Mouse (Mus musculus) liver, embryonic 16.5 days (tissue): ENCODE data around the gene Zfp579. TPM values are rescaled to one million over a fixed set of nuclear protein-coding genes. Genes with fewer than 3 reads are reported as not detected.
"Not testable (repeated sequence)": the region's sequence is repeated elsewhere in the genome, so short reads cannot be mapped to it uniquely, and the experiment has no call there.

Experiments used
- ATAC-seq: fragments of 200-750 bp; cut with Nextera tagmentation; 2 replicates; pipeline ENCODE4 v1.8.0; 2017; ENCODE audit warnings: low read depth, mild to moderate bottlenecking, moderate number of reproducible peaks, moderate library complexity
- H3K27ac ChIP-seq: fragments of 300-500 bp; sonication (generic); 2 replicates; pipeline ENCODE4 v1.5.1; 2014; ENCODE audit warnings: mild to moderate bottlenecking, low read length
- H3K27me3 ChIP-seq: fragments of 300-500 bp; sonication (generic); 2 replicates; pipeline ENCODE4 v1.6.1; 2014; ENCODE audit warnings: low read depth, low read length, mixed read lengths; ENCODE audit not compliant: control insufficient read depth, insufficient read depth
- H3K36me3 ChIP-seq: fragments of 300-500 bp; sonication (generic); 2 replicates; pipeline ENCODE4 v1.6.1; 2014; ENCODE audit warnings: mild to moderate bottlenecking; ENCODE audit not compliant: control insufficient read depth, insufficient read depth
- H3K4me1 ChIP-seq: fragments of 300-500 bp; sonication (generic); 2 replicates; pipeline ENCODE4 v1.6.1; 2014; ENCODE audit warnings: low read depth, low read length, mixed read lengths; ENCODE audit not compliant: control insufficient read depth
- H3K4me2 ChIP-seq: fragments of 300-500 bp; sonication (generic); 2 replicates; pipeline ENCODE4 v1.6.1; 2014; ENCODE audit warnings: low read depth, low read length, mixed read lengths
- H3K4me3 ChIP-seq: fragments of 300-500 bp; sonication (generic); 2 replicates; pipeline ENCODE4 v1.5.1; 2014; ENCODE audit warnings: low read depth, mild to moderate bottlenecking, low read length
- H3K9ac ChIP-seq: fragments of 300-500 bp; sonication (generic); 2 replicates; pipeline ENCODE4 v1.6.1; 2014; ENCODE audit warnings: low read depth, low read length
- H3K9me3 ChIP-seq: fragments of 300-500 bp; sonication (generic); replicated peaks from 2 replicates; pipeline ENCODE4 v1.6.1; 2016; ENCODE audit warnings: low read length; ENCODE audit not compliant: control insufficient read depth
- WGBS: fragments of 180-500 bp; shearing (Covaris S2); extraction: QIAGEN DNeasy Blood & Tissue Kit; methylation state at CpG from one replicate; pipeline ENCODE4 v1.1.7; 2014; ENCODE audit not compliant: insufficient replicate concordance; 5-methylcytosine and 5-hydroxymethylcytosine counted together
- polyA plus RNA-seq: library from polyadenylated mRNA; unstranded; fragments of >200 nt; fragmentation: Nextera tagmentation; extraction: Ambion mirVana; gene quantifications from 2 replicates; pipeline ENCODE4 v1.2.1, GENCODE M21; 2015

The Zfp579 gene
- polyA plus RNA-seq, 1 experiment from 2014 or later, result 4.5 TPM

- Histone ChIP-seq H3K4me1 (no peaks in the 10 kb centered on the region; the same call in 1 of the 2 replicates), H3K9ac (no peak overlapping the region), H3K9me3 (peaks cover 25% of the 10 kb centered on the region), H3K4me3 (no peak overlapping the region), H3K27me3 (no peaks in the 10 kb centered on the region), H3K36me3 (peaks cover 43% of the 10 kb centered on the region), H3K4me2 (no peak overlapping the region), H3K27ac (no peak overlapping the region)
- 92% methylated on average over 45 of the region's 46 CpGs for WGBS
- ATAC-seq, result no peak
Measured at GRCm38 (mm10) chr7:5031496-5031895, 35.5 kb upstream of the Zfp579 start.

- Histone ChIP-seq H3K27ac (no peak overlapping the region), H3K9me3 (peaks cover 25% of the 10 kb centered on the region), H3K4me3 (no peak overlapping the region), H3K27me3 (no peaks in the 10 kb centered on the region), H3K4me1 (no peaks in the 10 kb centered on the region; the same call in 1 of the 2 replicates), H3K9ac (no peak overlapping the region), H3K4me2 (no peak overlapping the region), H3K36me3 (peaks cover 43% of the 10 kb centered on the region)
- no peak for ATAC-seq
- 91% methylated on average over 63 of the region's 63 CpGs for WGBS
Measured at GRCm38 (mm10) chr7:5030554-5031275, 34.8 kb upstream of the Zfp579 start.

GRCm38 (mm10) chr7:5029946-5030345 lies 34.0 kb upstream of the Zfp579 start:
- no peak overlapping the region for H3K9ac ChIP-seq
- no peak overlapping the region for H3K27ac ChIP-seq
- no peak for ATAC-seq
- WGBS, result 93% methylated on average over 21 of the region's 21 CpGs
- H3K9me3 ChIP-seq, result peaks cover 25% of the 10 kb centered on the region
- no peaks in the 10 kb centered on the region for H3K27me3 ChIP-seq
- no peak overlapping the region for H3K4me2 ChIP-seq
- peaks cover 43% of the 10 kb centered on the region for H3K36me3 ChIP-seq
- H3K4me3 ChIP-seq, result no peak overlapping the region
- no peaks in the 10 kb centered on the region; the same call in 1 of the 2 replicates for H3K4me1 ChIP-seq

- Histone ChIP-seq H3K4me3 (no peak overlapping the region), H3K9ac (no peak overlapping the region), H3K27me3 (no peaks in the 10 kb centered on the region), H3K4me2 (no peak overlapping the region), H3K9me3 (peaks cover 25% of the 10 kb centered on the region), H3K27ac (no peak overlapping the region), H3K36me3 (peaks cover 43% of the 10 kb centered on the region), H3K4me1 (no peaks in the 10 kb centered on the region; the same call in 1 of the 2 replicates)
- WGBS, result 89% methylated on average over 22 of the region's 22 CpGs
- no peak for ATAC-seq
Measured at GRCm38 (mm10) chr7:5029543-5029942, 33.6 kb upstream of the Zfp579 start.

- H3K4me1 ChIP-seq, result peaks cover 25% of the 10 kb centered on the region
- H3K4me3 ChIP-seq, result peak overlapping the region; percentile 87
- peak overlapping the region; percentile 96; the same call in 1 of the 2 replicates for H3K27ac ChIP-seq
- H3K9me3 ChIP-seq, result no peaks in the 10 kb centered on the region
- no peaks in the 10 kb centered on the region for H3K27me3 ChIP-seq
- peak overlapping the region; percentile 96 for H3K9ac ChIP-seq
- no peak for ATAC-seq
- H3K4me2 ChIP-seq, result peak overlapping the region; percentile 78
- 39% methylated on average over 5 of the region's 5 CpGs for WGBS
- H3K36me3 ChIP-seq, result peaks cover 13% of the 10 kb centered on the region
Measured at GRCm38 (mm10) chr7:5021197-5021596, 25.2 kb upstream of the Zfp579 start.

- ATAC-seq, result peak; percentile 6
- Histone ChIP-seq H3K36me3 (peaks cover 13% of the 10 kb centered on the region), H3K9ac (peak overlapping the region; percentile 96), H3K4me1 (peaks cover 30% of the 10 kb centered on the region), H3K27me3 (no peaks in the 10 kb centered on the region), H3K9me3 (no peaks in the 10 kb centered on the region), H3K4me2 (peak overlapping the region; percentile 78), H3K27ac (peak overlapping the region; percentile 96), H3K4me3 (peak overlapping the region; percentile 87)
- WGBS, result 0% methylated on average over 14 of the region's 15 CpGs
Measured at GRCm38 (mm10) chr7:5020685-5021084, 24.7 kb upstream of the Zfp579 start.

- peak within 1 kb of the TSS; percentile 96 for H3K27ac ChIP-seq
- no peaks in the 10 kb centered on the region for H3K9me3 ChIP-seq
- peak; percentile 86 for ATAC-seq
- H3K9ac ChIP-seq, result peak within 1 kb of the TSS; percentile 96
- H3K4me1 ChIP-seq, result peaks cover 30% of the 10 kb centered on the region
- peak within 1 kb of the TSS; percentile 78 for H3K4me2 ChIP-seq
- H3K4me3 ChIP-seq, result peak within 1 kb of the TSS; percentile 87
- no peaks in the 10 kb centered on the region for H3K27me3 ChIP-seq
- H3K36me3 ChIP-seq, result peaks cover 13% of the 10 kb centered on the region
- WGBS, result under 1% methylated on average over 42 of the region's 49 CpGs
Measured at GRCm38 (mm10) chr7:5020000-5020681, 24.2 kb upstream of the Zfp579 start, which contains the start of the genes Zfp865 and Ccdc106. Gene Zfp865 (plus strand): TSS chr7:5020376. Gene Ccdc106 (plus strand): TSS chr7:5020553.

GRCm38 (mm10) chr7:5019576-5019975 lies 23.6 kb upstream of the Zfp579 start:
- H3K9me3 ChIP-seq, ATAC-seq, H3K27me3 ChIP-seq: not testable (repeated sequence)
- H3K4me1 ChIP-seq, result peaks cover 30% of the 10 kb centered on the region
- peaks cover 13% of the 10 kb centered on the region for H3K36me3 ChIP-seq
- peak overlapping the region; percentile 78 for H3K4me2 ChIP-seq
- H3K27ac ChIP-seq, result peak overlapping the region; percentile 96
- 26% methylated on average over 8 of the region's 8 CpGs for whole genome bisulfite sequencing
- peak overlapping the region; percentile 96 for H3K9ac ChIP-seq
- peak overlapping the region; percentile 87 for H3K4me3 ChIP-seq

GRCm38 (mm10) chr7:5017931-5018330 lies 22.0 kb upstream of the Zfp579 start:
- no peaks in the 10 kb centered on the region for H3K27me3 ChIP-seq
- no peak for ATAC-seq
- H3K9me3 ChIP-seq, result no peaks in the 10 kb centered on the region
- peaks cover 13% of the 10 kb centered on the region for H3K36me3 ChIP-seq
- H3K4me1 ChIP-seq, result peaks cover 38% of the 10 kb centered on the region
- no peak overlapping the region for H3K4me3 ChIP-seq
- no peak overlapping the region for H3K27ac ChIP-seq
- H3K9ac ChIP-seq, result no peak overlapping the region
- H3K4me2 ChIP-seq, result no peak overlapping the region
- WGBS, result 90% methylated on average over 21 of the region's 21 CpGs
